Mouse (Mus musculus) neural tube, embryonic 12.5 days (tissue): ENCODE measurements around the gene Amdhd2. TPM values are rescaled to one million over a fixed set of nuclear protein-coding genes. Genes with fewer than 3 reads are reported as not detected.
A peak's percentile ranks its signal among the peaks of the same experiment; 100 is the strongest.

Experiments used
- ATAC-seq: fragments of 200-750 bp; cut with Nextera tagmentation; 2 replicates; pipeline ENCODE4 v1.8.0; 2017; ENCODE audit warnings: low read depth, mild to moderate bottlenecking, moderate TSS enrichment, moderate library complexity; ENCODE audit not compliant: low FRiP score
- H3K27ac ChIP-seq: fragments of 300-500 bp; sonication (generic); 2 replicates; pipeline ENCODE4 v1.5.1; 2016
- H3K27me3 ChIP-seq: fragments of 300-500 bp; sonication (generic); replicated peaks from 2 replicates; pipeline ENCODE4 v1.6.1; 2016; ENCODE audit warnings: mild to moderate bottlenecking
- H3K36me3 ChIP-seq: fragments of 300-500 bp; sonication (generic); 2 replicates; pipeline ENCODE4 v1.6.1; 2016; ENCODE audit warnings: mild to moderate bottlenecking
- H3K4me1 ChIP-seq: fragments of 300-500 bp; sonication (generic); 2 replicates; pipeline ENCODE4 v1.6.1; 2016
- H3K4me2 ChIP-seq: fragments of 300-500 bp; sonication (generic); replicated peaks from 2 replicates; pipeline ENCODE4 v1.6.1; 2016; ENCODE audit warnings: mild to moderate bottlenecking
- H3K4me3 ChIP-seq: fragments of 300-500 bp; sonication (generic); 2 replicates; pipeline ENCODE4 v1.5.1; 2016
- H3K9ac ChIP-seq: fragments of 300-500 bp; sonication (generic); 2 replicates; pipeline ENCODE4 v1.6.1; 2016; ENCODE audit warnings: mild to moderate bottlenecking
- H3K9me3 ChIP-seq: fragments of 300-500 bp; sonication (generic); 2 replicates; pipeline ENCODE4 v1.6.1; 2016; ENCODE audit warnings: mild to moderate bottlenecking
- WGBS: fragments of 180-500 bp; shearing (Covaris S2); methylation state at CpG from one replicate; pipeline ENCODE4 v1.1.7; 2016; 5-methylcytosine and 5-hydroxymethylcytosine counted together
- polyA plus RNA-seq: library from polyadenylated mRNA; unstranded; fragments of >200 nt; fragmentation: Nextera tagmentation; extraction: Ambion mirVana; gene quantifications from 2 replicates; pipeline ENCODE4 v1.2.1, GENCODE M21; 2016

Gene Amdhd2
- polyA plus RNA-seq, 1 experiment from 2014 or later, result 36.0 TPM

- no peaks in the 10 kb centered on the region for H3K27me3 ChIP-seq
- WGBS, result 86% methylated on average over 8 of the region's 8 CpGs
Observed at GRCm38 (mm10) chr17:24193268-24193667, 29.7 kb upstream of the Amdhd2 start.

DNA sequence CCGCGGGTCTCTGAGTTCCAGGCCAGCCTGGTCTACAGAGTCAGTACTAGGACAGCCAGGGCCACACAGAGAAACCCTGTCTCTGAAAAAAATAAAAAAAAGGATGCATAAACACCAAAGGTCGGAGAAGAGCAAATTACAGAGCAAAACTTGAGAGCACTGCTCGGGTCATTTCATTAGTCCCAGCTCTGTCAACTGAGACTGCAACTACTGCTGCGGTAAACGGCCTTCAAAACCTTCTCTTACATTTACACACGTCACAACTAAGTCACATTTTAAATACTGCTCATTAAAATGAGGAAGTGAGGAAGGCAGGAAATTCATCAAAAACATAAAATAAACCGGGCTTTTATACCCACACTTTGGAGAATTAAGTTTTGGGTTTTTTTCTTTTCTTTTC lies 29.3 kb upstream of the Amdhd2 start:
- H3K9ac ChIP-seq, result no peak overlapping the region
- no peaks in the 10 kb centered on the region for H3K27me3 ChIP-seq
- no peaks in the 10 kb centered on the region; the same call in 1 of the 2 replicates for H3K4me1 ChIP-seq
- no peak overlapping the region for H3K4me3 ChIP-seq
- peaks cover 5% of the 10 kb centered on the region for H3K36me3 ChIP-seq
- ATAC-seq, result no peak
- no peak overlapping the region for H3K27ac ChIP-seq
- no peak overlapping the region for H3K4me2 ChIP-seq
- WGBS, result 84% methylated on average over 8 of the region's 8 CpGs
- no peaks in the 10 kb centered on the region for H3K9me3 ChIP-seq

More at GRCm38 (mm10) chr17:24193268-24193667, 29.7 kb upstream of the Amdhd2 start:
- no peak overlapping the region for H3K27ac ChIP-seq
- H3K4me2 ChIP-seq, result no peak overlapping the region
- no peaks in the 10 kb centered on the region for H3K9me3 ChIP-seq
- peaks cover 5% of the 10 kb centered on the region for H3K36me3 ChIP-seq
- no peak for ATAC-seq
- H3K4me3 ChIP-seq, result no peak overlapping the region
- no peaks in the 10 kb centered on the region; the same call in 1 of the 2 replicates for H3K4me1 ChIP-seq
- no peak overlapping the region for H3K9ac ChIP-seq

GRCm38 (mm10) chr17:24191481-24191880 lies 27.9 kb upstream of the Amdhd2 start:
- no peak overlapping the region for H3K27ac ChIP-seq
- no peaks in the 10 kb centered on the region for H3K27me3 ChIP-seq
- no peak overlapping the region for H3K9ac ChIP-seq
- H3K9me3 ChIP-seq, result no peaks in the 10 kb centered on the region
- no peak for ATAC-seq
- WGBS, result 85% methylated on average over 4 of the region's 4 CpGs
- peaks cover 8% of the 10 kb centered on the region for H3K36me3 ChIP-seq
- H3K4me2 ChIP-seq, result no peak overlapping the region
- no peak overlapping the region for H3K4me3 ChIP-seq
- H3K4me1 ChIP-seq, result no peaks in the 10 kb centered on the region; the same call in 1 of the 2 replicates

DNA sequence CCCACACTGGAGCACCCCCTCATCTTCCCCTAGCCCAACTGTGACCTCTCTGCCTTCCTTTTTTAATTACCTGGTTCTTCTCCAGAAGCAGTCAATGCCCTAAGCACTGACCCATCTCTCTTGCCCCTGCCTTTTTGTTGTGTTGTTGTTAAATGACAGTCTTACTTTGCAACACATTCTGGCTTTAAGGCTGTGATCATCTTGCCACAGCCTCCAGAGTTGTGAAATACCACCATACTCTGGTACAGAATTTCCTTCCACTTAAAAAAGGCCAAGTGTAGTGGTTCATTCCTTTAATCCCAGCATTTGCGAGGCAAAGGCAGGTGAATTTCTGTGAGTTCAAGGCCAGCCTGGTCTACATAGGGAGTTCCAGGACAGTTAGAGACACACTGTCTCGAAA lies 27.4 kb upstream of the Amdhd2 start:
- H3K4me2 ChIP-seq, result no peak overlapping the region
- no peak overlapping the region for H3K9ac ChIP-seq
- no peaks in the 10 kb centered on the region for H3K27me3 ChIP-seq
- H3K9me3 ChIP-seq, result no peaks in the 10 kb centered on the region
- no peak overlapping the region for H3K27ac ChIP-seq
- WGBS, result 81% methylated on average over 2 of the region's 2 CpGs
- peaks cover 10% of the 10 kb centered on the region for H3K36me3 ChIP-seq
- no peak overlapping the region for H3K4me3 ChIP-seq
- ATAC-seq, result no peak
- H3K4me1 ChIP-seq, result no peaks in the 10 kb centered on the region; the same call in 1 of the 2 replicates

- ATAC-seq, result no peak
- Histone ChIP-seq H3K4me2 (no peak overlapping the region), H3K27ac (no peak overlapping the region), H3K27me3 (no peaks in the 10 kb centered on the region), H3K4me3 (no peak overlapping the region), H3K9me3 (no peaks in the 10 kb centered on the region), H3K9ac (no peak overlapping the region), H3K36me3 (no peaks in the 10 kb centered on the region), H3K4me1 (peaks cover 6% of the 10 kb centered on the region)
- WGBS, result 75% methylated on average over 3 of the region's 3 CpGs
Observed at GRCm38 (mm10) chr17:24174259-24174658, 10.7 kb upstream of the Amdhd2 start.

- no peak overlapping the region for H3K4me2 ChIP-seq
Observed at GRCm38 (mm10) chr17:24173423-24173822, 9.9 kb upstream of the Amdhd2 start.

GRCm38 (mm10) chr17:24171738-24172137 lies 8.2 kb upstream of the Amdhd2 start:
- Histone ChIP-seq H3K9me3 (no peaks in the 10 kb centered on the region), H3K27ac (no peak overlapping the region), H3K27me3 (no peaks in the 10 kb centered on the region), H3K4me3 (no peak overlapping the region), H3K4me2 (no peak overlapping the region), H3K4me1 (peaks cover 20% of the 10 kb centered on the region), H3K36me3 (peaks cover 2% of the 10 kb centered on the region), H3K9ac (no peak overlapping the region)
- 87% methylated on average over 4 of the region's 4 CpGs for WGBS
- no peak for ATAC-seq

More at GRCm38 (mm10) chr17:24173423-24173822, 9.9 kb upstream of the Amdhd2 start:
- Histone ChIP-seq H3K36me3 (no peaks in the 10 kb centered on the region), H3K9ac (no peak overlapping the region), H3K27me3 (no peaks in the 10 kb centered on the region), H3K27ac (no peak overlapping the region), H3K4me1 (peaks cover 7% of the 10 kb centered on the region), H3K4me3 (no peak overlapping the region), H3K9me3 (no peaks in the 10 kb centered on the region)
- no peak for ATAC-seq
- WGBS, result 6% methylated on average over 3 of the region's 3 CpGs

DNA sequence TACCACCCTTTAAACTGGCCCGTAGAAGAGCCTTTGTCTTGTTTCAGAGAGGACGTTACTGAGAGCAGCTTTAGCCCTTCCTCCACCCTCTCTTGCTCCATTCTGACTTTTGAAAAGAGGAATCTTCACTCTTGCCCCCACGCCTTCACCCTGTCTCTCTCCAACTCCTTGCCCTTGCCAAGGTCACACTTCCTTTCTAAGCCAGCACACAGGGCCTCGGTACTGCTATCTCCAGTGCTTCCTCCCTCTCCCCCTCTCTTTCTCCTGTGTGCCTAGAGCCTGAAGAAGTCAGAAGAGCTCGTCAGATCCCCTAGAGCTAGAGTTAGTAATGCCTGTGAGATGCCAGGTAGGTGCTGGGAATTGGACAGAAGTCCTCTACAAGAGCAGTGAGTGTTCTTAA lies 7.2 kb upstream of the Amdhd2 start:
- Histone ChIP-seq H3K27ac (no peak overlapping the region), H3K36me3 (peaks cover 6% of the 10 kb centered on the region), H3K9me3 (no peaks in the 10 kb centered on the region), H3K4me2 (no peak overlapping the region), H3K4me3 (no peak overlapping the region), H3K27me3 (no peaks in the 10 kb centered on the region), H3K9ac (no peak overlapping the region), H3K4me1 (peaks cover 20% of the 10 kb centered on the region)
- ATAC-seq, result no peak
- WGBS, result 83% methylated on average over 5 of the region's 5 CpGs

DNA sequence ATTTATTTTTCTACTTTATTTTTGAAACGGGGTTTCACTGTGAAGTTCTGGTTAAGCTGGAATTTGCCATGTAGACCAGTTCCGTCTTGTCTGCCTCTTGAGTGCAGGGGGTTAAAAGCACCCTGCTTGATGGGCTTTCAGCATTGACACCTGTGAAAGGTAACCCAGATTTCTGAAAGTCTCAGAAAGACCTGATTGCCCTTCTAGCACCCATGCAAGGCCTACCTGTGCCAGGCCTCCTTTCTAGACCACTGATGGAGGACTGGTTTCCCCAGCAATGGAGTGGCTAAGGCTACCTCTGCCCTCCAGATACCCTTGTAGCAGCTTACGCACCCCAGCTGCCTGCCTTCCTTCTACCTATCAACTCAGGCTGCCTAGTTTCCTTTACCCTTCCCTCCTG lies 6.6 kb upstream of the Amdhd2 start:
- peak overlapping the region; percentile 94 for H3K4me2 ChIP-seq
- 69% methylated on average over 3 of the region's 3 CpGs for WGBS
- no peaks in the 10 kb centered on the region for H3K9me3 ChIP-seq
- peak overlapping the region; percentile 86 for H3K9ac ChIP-seq
- no peak for ATAC-seq
- peaks cover 20% of the 10 kb centered on the region for H3K4me1 ChIP-seq
- no peaks in the 10 kb centered on the region for H3K27me3 ChIP-seq
- no peak overlapping the region for H3K27ac ChIP-seq
- H3K36me3 ChIP-seq, result peaks cover 11% of the 10 kb centered on the region
- H3K4me3 ChIP-seq, result peak overlapping the region; percentile 90

GRCm38 (mm10) chr17:24169317-24170065 lies 5.9 kb upstream of the Amdhd2 start, which contains the start of gene Atp6v0c:
Gene Atp6v0c, minus strand, starts transcription at chr17:24169702.
- Histone ChIP-seq H3K4me3 (peak within 1 kb of the TSS; percentile 90), H3K27me3 (no peaks in the 10 kb centered on the region), H3K4me2 (peak within 1 kb of the TSS; percentile 94), H3K4me1 (peaks cover 20% of the 10 kb centered on the region), H3K9me3 (no peaks in the 10 kb centered on the region), H3K36me3 (peaks cover 17% of the 10 kb centered on the region), H3K9ac (peak within 1 kb of the TSS; percentile 86), H3K27ac (peak within 1 kb of the TSS; percentile 86)
- peak; percentile 88 for ATAC-seq
- under 1% methylated on average over 58 of the region's 58 CpGs for WGBS

GRCm38 (mm10) chr17:24168590-24169277 lies 5.2 kb upstream of the Amdhd2 start:
- peak overlapping the region; percentile 86 for H3K9ac ChIP-seq
- 1% methylated on average over 40 of the region's 41 CpGs for WGBS
- H3K4me3 ChIP-seq, result peak overlapping the region; percentile 90
- H3K9me3 ChIP-seq, result no peaks in the 10 kb centered on the region
- H3K27ac ChIP-seq, result peak overlapping the region; percentile 86
- no peaks in the 10 kb centered on the region for H3K27me3 ChIP-seq
- peak overlapping the region; percentile 94 for H3K4me2 ChIP-seq
- peaks cover 20% of the 10 kb centered on the region for H3K4me1 ChIP-seq
- ATAC-seq, result peak; percentile 72
- H3K36me3 ChIP-seq, result peaks cover 17% of the 10 kb centered on the region

DNA sequence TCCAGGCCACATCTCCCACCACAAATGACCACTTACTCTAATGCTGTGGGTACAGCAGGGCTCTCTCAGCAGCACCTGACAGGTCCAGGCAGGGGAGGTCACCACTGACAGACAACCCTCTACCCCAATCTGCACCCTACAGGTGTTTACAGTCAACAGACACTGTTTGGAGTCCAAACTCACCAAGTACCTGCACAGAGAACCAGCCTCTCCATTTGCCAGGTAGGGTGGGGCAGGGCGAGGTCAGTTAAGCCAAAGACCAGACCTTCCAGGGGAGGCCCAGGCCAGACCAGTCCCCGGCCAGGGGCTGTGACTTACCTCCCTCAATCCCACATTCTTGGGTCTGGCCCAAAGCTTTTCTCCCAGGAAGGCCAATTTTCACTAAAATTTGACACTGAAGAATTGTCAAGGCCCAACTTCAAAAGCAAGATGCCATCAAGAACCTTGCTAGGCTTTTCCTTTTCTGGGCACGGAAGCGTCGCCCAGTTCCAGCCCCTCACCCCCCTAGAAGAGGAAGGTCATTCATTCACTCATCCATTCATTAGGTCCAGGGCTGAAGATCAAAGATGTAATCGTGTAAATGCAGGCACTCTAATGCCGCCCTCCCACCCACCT lies 4.4 kb upstream of the Amdhd2 start:
- Histone ChIP-seq H3K36me3 (peaks cover 17% of the 10 kb centered on the region), H3K27ac (no peak overlapping the region), H3K4me2 (peak overlapping the region; percentile 94), H3K4me3 (peak overlapping the region; percentile 90), H3K9me3 (no peaks in the 10 kb centered on the region), H3K27me3 (no peaks in the 10 kb centered on the region), H3K9ac (peak overlapping the region; percentile 86), H3K4me1 (peaks cover 22% of the 10 kb centered on the region)
- WGBS, result 53% methylated on average over 7 of the region's 7 CpGs
- no peak for ATAC-seq
